Mouse (Mus musculus): ENCODE measurements around the gene Ift43.

DNA sequence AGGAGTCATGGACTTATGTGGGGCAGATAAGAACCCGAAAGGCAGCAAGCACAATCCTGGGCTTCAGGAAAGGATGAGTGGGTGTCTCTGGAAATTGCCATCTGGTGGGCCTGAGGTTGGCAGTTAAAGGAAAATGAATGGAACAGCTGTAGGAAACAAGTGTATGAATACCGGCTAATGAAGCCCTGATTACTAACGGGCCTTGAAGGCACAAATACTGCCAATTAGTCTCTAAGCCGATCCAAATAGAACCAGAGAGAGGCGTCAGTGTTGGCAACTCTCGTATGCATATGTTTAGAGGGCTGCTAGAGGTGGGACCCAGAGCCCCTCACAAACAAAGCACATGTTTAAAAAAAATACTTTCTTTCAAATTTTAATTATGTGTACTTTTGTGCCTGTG lies 10.9 kb upstream of the Ift43 start:
- no peak for TF ChIP-seq CTCF (IDR thresholded peaks at IDR 0.05; ENCODE audit: control insufficient read depth, insufficient read depth, low read length)
- no peak for TF ChIP-seq POLR2A (IDR thresholded peaks at IDR 0.05; ENCODE audit: borderline replicate concordance, control insufficient read depth, low read depth, low read length)
